Mouse (Mus musculus) gastrocnemius, postnatal 36 days (tissue): ENCODE measurements around the gene H13. TPM values are rescaled to one million over a fixed set of nuclear protein-coding genes. Genes with fewer than 3 reads are reported as not detected.

Experiments used
- DNase-seq, 2 experiments: peaks; one replicate each; pipeline ENCODE4 v3.0.0; 2022
- intact Hi-C: fragments of 180-260 bp; cut with DNase I; formaldehyde crosslinking; loops from one replicate; pipeline ENCODE4 v1.15.1; 2025
- total RNA-seq, 2 experiments: library from RNA; stranded (reverse); gene quantifications; 2 replicates each; pipeline ENCODE4 v1.2.3; 2021

Gene H13
- total RNA-seq, 2 experiments from 2014 or later = 30.1 to 35.1 TPM

DNA sequence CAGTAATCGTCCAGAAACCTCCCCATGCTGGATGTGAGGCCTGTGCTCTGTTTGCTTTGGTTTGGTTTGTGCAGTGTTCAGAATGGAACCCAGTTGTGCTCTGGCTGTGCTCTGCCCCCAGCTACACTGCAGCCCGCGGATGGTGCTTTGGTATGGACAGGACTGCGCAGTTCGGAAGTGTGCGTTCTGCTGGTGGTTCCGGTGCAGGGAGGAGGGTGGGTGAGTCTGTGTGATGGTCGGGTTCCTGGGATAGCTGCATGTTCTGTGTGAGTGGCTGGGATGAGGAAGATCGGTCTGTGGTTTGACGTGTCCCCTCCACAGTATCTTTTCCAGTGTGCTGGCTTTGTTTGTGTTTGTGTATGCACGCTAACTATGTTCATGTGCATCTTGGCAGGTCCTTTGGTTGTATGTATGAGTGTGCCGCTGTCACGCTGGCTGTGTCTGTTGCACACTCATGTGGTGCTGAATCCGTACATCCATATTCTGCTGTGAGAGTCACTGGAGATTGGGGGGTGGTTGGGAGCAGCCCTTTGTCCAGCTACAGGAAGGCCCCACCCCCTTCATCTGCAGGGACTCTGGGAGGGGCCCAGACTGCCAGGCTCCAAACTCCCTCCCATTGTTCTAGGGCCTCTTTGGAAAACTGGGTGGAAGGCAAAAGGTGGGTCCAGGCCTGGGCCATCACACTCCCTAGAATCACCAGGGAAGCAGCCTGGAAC is 58.7 kb downstream of the H13 start:
- intact Hi-C loops = no loop called here
- DNase-seq = peak in 1 of 2 experiments; percentile 15

DNA sequence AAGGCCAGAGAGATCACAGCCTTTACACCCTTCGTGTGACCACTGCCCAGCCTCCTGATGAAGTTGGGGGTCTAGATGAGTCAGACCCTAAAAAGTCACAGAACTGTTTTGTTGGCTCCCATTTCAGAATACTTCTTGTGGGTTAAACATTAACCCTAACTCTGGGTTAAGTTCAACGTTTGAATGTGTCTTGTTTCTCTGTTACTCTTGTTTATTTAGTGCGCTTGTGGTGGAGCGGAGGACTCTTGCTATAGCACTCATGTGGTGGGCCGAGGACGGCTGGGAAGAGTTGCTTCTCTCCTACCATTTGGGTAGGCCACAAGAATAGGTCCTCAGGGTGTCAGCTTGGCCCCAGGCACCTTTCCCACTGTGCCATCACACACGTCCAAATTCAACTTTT is 59.3 kb downstream of the H13 start:
- intact Hi-C loops = no loop called here
- no peak for DNase-seq

DNA sequence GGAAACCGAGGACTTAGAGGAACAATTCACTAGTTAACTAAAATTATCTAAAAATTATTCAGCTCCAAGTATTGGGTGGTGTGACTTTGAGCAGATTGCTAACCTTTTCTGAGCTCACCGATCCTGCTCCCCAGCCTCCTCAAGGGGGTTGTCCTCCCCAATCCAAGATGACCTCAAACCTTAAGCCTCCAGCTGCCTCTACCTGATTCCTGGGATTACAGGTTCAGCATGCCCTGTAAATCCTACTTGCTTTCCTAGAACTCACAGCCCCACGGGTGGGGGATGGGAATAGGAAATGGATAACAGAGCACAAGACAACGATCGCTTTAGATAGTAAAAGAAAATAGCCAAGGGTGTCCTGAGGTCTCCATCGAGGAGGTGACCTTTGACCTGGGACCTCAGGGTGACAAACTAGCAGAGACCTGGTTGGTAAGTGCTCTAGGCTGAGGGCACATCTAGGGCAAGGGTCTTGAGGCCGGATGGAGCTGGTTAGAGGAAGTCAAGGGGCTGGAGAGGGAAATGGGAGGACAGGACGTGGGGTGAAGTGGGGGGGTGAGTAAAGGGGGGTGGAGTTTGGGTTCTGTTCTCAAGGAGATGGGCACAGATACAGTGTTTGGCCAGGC is 59.9 kb downstream of the H13 start:
- DNase-seq = no peak
- intact Hi-C loops = no loop called here

DNA sequence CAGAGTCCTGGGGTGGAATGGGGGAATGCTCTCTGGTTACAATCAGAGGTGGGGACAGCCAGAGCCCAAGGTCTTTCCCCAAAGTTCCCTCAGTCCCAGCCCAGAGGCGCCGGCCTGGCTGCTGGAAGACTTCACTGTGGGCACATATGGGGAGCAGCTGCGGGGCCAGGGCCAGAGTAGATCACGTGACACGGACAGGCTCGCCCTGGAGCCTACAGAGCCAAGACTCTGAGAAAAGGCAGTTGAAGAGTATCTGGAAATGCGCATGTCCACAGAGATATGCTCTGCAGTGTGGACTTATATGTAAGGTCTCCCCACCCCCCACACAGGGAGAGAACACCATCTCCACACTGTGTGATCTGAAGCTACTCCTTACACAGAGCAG is 60.4 kb downstream of the H13 start:
- peak; percentile 48 to 53 for DNase-seq
- intact Hi-C loops = no loop called here

DNA sequence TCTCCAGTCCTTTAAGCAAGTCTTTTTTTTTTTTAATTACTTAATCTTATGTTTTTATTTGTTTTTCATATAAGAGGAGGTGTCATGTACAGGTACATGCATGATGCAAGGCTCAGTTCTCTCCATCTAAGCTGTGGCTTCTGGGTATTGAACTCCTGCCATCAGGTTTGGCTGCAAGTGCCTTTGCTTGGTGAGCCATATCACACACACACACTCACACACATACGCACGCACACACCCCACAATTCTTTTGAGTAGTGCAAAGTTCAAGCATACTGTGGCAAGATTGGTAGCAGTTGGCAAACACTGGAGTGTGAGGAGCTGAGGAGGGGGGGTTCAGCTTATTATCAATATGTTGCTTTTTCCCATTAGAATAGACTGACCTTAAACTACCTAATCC is 63.9 kb downstream of the H13 start:
- intact Hi-C loops = no loop called here
- no peak for DNase-seq

DNA sequence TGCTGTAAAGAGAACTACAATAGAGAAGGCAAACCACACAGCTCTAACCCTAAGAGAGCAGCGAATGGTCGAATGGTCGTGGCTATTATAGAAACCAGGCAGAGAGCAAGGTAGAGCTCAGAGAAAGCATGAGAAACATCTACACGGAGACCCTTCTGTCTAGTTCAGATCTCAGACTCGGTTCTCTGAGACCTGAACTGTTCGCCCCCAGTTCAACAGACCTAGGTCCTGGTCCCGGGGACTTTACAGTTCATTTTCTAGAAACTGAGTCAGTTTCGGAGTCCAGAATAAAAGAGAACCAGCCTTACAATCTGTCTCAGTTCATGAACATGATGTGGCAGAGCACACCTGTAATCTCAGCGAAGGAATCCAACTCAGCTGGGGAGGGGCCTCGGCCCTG is 65.2 kb downstream of the H13 start:
- DNase-seq = no peak
- intact Hi-C loops = no loop called here

DNA sequence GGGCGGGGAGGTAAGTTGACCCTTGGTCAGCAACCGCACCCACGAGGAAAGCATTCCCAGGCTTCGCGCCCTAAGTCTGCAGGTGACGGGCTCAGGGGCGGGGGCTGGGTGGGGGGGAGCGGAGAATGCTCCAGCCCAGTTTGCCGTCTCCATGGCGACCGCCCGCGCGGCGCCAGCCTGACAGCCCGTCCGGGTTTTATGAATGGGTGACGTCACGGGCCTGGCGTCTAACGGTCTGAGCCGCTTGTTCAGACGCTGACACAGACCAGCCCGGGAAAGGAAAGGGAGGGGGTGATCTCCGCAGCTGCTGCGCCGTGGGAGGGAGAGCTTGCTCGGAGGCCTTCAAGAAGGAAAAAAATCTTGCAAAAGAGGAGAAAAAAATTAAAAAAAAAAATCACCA is 65.7 kb downstream of the H13 start:
- peak; percentile 78 to 89 for DNase-seq
- intact Hi-C loops = no loop called here

DNA sequence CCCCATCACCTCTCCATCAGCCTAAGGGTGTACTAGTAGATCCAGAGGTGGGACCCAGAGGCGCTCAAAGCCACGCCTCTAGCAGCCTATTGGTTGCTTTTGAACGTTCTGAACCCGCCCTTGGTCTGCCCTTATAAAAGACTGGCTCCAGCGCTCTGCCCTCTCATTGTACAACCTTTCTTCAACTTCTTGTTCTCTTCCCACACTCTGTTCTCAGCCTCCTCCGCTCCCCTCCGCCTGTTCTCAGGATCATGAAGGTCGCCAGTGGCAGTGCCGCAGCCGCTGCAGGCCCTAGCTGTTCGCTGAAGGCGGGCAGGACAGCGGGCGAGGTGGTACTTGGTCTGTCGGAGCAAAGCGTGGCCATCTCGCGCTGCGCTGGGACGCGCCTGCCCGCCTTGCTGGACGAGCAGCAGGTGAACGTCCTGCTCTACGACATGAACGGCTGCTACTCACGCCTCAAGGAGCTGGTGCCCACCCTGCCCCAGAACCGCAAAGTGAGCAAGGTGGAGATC is 66.9 kb downstream of the H13 start, which contains the start of gene Id1:
Id1 (plus strand) TSS at position 162 of the 512 bp plus-strand sequence.
- intact Hi-C loops = no loop called here
- peak; percentile 73 to 78 for DNase-seq

DNA sequence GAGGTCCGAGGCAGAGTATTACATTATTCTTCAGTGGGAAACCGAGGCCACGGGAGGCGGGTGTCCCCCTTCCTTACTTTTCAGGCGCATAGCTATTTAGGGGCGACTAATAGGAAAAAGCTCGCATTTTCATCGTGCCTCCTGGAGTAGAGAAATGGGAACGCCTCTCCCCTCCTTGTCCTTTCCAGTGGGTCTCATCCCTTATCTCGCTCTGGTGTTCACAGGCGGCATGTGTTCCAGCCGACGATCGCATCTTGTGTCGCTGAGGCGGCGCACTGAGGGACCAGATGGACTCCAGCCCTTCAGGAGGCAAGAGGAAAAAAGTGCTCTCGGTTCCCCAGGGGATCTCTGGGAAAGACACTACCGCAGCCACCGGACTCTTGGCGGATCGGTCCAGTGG is 67.5 kb downstream of the H13 start:
- DNase-seq = no peak
- intact Hi-C loops = no loop called here

DNA sequence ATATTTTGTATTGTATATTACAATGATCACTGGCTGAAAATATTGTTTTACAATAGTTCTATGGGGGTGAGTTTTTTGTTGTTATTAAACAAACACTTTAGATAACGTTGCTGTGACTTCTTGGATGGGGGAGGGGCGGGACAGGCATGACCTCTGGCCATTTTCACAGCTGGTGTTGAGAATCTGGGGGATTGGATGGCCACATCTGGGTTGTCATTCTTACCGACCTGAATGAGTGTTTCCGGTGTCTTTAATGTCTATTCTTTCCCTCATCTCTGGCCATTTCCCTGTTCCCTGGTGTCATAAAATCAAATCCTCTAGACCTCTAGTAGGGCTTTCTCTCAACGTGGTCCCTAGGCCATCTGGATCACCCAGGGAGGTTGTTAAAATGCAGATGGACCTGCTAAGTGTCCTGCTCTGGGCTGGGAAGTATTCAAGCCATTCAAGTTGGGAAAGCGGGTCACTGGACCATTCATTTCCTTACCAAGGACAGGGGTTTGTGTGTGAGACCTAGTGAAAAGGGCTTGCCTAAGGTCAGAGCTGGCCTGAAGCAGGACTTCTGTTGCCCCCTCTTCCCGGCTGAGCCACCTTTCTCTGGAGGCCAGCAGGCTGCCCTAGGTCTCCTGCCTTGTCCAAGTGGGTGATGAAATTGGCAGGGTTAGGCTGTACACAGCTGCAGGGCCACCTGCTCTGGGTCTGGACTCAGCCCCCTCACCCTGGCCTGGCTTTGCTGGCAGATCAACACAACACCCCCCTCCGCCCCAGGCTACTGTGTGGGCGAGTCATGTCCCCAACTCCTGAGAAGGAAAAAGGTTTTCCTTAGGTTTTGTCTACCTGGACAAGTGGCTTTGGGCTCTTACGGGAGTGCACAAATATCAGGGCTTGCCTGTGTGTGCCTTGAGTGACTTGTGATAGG is 68.3 kb downstream of the H13 start:
- DNase-seq = no peak
- intact Hi-C loops = no loop called here

DNA sequence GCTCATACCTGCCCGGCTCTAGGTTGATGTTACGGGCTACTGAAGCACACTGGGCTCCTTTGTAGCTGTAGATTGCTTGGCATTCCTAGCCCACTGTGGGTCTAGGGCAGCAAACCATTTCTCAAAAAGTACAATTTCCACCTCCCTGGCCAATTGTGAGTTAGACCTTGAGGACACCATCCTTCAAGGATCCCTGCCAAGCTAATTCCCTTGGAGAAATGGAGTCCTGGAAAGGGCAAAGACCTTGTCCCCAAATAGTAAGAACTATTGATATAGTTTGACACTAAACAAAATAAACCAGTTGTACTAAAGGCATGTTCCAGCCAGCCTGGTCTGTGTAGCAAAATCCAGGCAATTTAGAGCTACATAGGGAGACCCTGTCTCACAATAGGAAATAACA is 69.1 kb downstream of the H13 start:
- DNase-seq = no peak

DNA sequence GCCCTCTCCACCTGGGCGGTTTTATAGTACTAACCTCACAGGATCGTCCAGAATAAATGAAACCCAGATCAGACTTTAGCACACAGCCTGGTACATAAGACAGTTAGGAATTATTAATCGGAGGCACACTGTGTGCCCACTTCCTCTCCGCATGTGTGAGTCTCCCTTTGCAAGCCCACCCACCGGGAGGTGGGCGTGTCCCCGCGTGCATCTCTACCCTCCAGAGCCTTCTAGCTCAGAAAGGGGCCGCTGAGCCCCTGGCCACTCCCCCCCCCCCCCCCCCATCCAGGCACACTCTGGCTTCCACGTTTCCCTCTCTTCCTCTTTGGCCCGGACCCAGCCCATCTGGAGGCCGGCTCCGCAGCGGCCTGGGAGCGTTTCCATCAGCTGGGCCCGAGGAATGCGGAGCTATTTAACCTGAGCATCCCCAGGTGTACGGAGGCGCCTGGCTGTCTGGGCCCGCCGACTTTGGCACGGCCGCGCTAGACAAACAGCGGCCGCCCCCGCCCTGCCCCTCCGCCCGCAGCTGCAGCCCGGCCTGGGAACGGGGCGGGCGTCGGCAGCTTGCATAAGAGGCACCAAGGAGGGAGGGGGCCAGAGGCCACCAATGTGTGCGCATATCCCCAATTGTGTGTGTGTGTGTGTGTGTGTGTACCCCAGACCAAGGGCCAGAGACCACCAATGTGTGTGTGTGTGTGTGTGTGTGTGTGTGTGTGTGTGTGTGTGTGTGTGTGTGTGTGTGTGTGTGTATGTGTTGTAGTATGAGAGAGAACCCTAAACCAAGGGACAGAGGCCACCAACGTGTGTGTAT is 70.0 kb downstream of the H13 start:
- peak; percentile 65 to 80 for DNase-seq
- intact Hi-C loops = no loop called here

More for the DNA sequence above, 69.1 kb downstream of the H13 start:
- intact Hi-C loops = no loop called here

DNA sequence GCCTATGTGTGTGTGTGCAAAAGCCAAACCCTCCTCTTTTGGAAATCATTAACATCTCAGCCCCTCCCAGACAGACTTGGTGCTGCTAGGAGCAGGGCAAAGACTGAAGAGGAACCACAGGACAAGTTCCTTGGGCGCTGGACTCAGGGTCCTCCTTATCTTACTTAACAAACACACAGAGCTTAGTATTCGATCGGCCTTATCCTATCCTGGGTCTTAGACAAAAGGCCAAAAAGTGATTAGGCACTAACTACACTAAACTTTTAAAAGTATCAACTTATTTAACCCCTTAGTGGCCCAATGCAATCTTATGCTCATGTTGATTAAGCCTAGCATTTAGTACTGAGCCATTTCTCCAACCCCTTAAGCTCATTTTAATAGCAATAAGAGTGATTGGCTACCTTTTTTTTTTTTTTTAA is 70.6 kb downstream of the H13 start:
- intact Hi-C loops = no loop called here

DNA sequence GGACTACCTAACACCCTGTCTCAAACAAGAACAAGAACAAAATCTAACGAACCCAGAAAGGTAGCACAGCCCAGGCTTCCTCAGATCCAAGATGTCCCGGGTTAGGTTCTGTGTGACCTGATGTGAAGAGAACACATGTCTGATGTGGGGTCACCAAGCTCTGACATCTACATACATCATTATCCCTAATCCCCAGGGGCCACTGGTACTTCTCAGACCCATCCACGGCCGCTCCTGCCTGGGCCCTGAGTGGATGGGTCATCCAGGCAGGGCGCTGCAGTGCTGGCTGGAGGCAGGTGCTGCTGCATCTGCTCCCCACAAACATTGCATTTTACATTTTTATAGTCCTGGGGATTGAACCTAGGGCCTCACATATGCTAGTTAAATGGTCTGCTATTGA is 71.2 kb downstream of the H13 start:
- intact Hi-C loops = no loop called here
- no peak for DNase-seq

More for the DNA sequence above, 70.6 kb downstream of the H13 start:
- DNase-seq = no peak

DNA sequence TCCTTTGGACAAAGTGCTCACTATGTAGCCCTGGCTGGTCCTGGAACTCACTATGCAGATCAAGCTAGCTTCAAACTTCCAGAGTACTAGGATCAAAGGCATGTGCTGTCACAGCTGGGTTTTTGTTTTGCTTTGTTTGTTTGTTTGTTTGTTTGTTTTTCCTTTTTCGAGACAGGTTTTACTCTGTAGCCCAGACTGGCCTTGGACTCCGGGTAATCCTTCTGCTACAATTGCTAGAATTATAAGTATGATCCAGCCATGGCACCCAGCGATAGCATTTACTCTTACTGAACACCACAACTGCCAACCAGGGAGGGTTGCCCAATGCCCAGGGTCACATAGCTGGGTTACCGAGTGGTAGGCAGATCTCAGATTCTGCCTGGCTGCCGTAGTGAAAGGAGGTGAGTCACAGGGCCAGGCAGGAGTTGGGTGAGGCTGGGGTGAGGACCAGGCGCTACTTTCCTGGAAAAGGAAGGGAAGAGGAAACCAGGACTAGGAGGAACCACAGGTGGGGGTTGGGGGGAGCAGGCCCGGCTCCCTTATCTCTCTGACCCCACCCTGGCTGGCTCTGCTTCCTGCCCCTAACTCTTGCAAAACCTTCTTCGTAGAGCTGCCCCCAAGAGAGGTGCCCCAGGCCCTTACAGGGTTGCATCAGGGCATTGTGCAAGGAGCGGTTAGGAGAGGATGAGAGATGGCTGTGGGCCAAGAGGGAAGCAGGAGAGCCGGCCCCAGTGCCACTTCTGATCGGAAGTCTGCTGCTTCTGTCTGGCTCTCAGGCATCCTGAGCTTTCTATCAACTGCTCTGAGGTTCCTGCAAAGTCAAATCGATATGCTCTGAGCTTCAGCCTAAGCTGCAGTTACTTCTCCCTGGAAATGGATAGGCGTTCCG is 72.1 kb downstream of the H13 start:
- peak in 1 of 2 experiments; percentile 46 for DNase-seq
- intact Hi-C loops = loop anchor here (1.0 kb wide), 1 partner anchor 45 kb away; no protein-coding TSS in a partner anchor

DNA sequence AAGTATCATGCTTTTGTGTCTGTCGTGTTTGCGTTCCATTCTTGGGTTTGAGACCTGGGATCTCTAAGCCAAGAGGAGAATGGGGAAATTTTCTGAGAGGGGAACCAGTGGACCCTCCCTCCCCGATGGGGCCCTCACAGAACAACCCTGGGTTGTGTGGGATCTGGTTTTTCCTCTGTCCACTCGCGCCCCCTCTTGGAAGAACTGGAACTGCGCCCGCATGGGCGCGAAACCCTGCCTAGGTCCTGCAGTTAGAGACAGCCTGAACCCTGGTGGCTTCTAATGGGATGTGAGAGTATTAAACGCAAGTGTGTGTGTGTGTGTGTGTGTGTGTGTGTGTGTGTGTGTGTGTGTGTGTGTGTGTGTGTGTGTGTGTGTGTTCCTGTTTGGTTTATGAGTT is 73.2 kb downstream of the H13 start:
- DNase-seq = peak; percentile 61 to 66
- intact Hi-C loops = no loop called here

DNA sequence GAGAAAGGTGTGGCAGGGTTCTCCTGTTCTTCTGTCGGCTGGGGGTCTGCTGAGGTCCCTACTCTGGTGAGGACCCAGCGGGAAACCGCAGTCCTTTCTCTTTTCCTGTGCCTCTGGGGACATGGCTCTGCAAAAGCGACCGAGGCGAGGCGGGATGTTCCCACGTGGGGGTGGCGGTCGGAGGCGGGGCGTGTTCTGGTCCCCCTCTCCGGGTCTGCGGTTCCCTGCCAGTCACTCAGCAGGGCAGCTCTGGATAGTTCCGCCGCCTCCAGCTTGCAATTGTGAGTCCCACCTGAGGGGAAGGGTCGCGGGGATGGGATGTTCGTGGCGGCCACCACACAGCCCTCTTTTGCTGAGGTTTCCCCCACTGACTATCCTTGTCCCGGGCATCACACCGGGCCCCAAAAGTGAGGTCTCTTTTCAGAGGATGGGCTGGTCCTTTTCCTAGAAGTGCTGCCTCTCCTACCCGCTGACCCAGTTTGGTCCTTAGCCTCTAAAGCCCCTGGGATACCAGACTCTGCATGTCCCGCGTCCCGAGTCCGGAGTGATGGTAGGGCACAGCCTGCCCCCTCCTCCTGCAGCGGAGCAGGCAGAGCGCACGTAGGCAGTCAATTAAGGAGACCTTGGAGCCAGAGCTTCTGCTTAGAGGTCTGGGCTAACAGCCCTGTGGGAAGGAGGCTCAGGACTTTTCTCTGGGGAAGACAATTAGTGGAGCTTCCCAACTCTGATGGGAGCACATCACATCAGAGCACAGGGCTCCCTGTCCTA is 84.9 kb downstream of the H13 start, which contains the start of gene Cox4i2:
Cox4i2 (plus strand) TSS at position 230 of the 768 bp plus-strand sequence.
- no peak for DNase-seq
- intact Hi-C loops = no loop called here
